Mouse (Mus musculus): ENCODE data around the gene Adamts10.

- no peak for TF ChIP-seq CTCF (IDR thresholded peaks at IDR 0.05; ENCODE audit: insufficient read depth, low read depth, low read length)
- TF ChIP-seq POLR2A (IDR thresholded peaks at IDR 0.05; ENCODE audit: insufficient read depth, low read depth, low read length), result no peak
Observed at GRCm38 (mm10) chr17:33510172-33510571, 13.8 kb upstream of the Adamts10 start.

All from olfactory bulb, adult 2 months (tissue).